Mouse (Mus musculus) kidney, adult 11 months (tissue): ENCODE results near the gene Fahd2a.
A peak's percentile ranks its signal among the peaks of the same experiment; 100 is the strongest.

ENCODE experiments used
- DNase-seq: peaks from one replicate; pipeline ENCODE4 v3.0.0; 2022

Gene Fahd2a

DNA sequence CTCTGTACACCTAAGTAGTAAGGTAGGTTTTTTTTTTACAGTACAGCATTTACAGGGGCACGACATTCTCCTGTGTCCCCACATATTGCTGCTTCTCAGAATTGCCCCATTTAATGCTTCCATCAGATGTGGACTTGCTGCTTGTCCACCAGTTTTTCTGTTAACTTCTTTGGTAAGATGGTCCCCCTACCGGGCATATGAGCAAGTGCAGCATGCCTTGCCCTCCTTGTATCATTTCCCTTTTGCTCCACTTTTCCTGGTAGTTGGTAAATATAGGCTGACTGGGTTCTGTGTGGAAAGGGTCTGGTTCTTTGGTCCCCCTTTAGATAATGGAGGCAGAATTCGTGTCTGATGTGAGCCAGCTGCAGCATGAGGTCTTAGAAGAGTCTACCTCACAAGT is 14.1 kb downstream of the Fahd2a start:
- DNase-seq: peak; percentile 74

DNA sequence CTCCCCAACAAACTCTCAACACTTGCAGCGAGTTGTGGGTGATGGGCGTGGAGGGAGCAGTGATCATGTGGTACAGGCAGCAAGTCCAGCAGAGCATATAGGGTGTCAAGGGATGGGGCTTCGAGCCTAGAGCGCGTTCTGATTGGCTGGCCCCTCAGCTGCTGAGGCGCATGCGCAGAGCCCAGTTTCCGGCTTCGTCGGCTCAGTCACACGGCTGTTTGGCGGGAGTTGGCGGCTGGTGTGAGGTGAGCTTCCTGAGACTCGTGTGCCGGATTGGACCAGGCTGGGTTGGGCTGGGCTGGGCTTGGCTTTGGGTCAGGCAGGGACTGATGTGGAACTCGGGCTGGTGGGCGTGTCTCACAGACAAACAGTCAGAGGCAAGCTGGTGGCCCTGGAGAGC is 19.4 kb downstream of the Fahd2a start, which contains the start of gene Gpat2:
Gene Gpat2, plus strand, starts transcription at position 223 of the 400 bp plus-strand sequence.
- no peak for DNase-seq

DNA sequence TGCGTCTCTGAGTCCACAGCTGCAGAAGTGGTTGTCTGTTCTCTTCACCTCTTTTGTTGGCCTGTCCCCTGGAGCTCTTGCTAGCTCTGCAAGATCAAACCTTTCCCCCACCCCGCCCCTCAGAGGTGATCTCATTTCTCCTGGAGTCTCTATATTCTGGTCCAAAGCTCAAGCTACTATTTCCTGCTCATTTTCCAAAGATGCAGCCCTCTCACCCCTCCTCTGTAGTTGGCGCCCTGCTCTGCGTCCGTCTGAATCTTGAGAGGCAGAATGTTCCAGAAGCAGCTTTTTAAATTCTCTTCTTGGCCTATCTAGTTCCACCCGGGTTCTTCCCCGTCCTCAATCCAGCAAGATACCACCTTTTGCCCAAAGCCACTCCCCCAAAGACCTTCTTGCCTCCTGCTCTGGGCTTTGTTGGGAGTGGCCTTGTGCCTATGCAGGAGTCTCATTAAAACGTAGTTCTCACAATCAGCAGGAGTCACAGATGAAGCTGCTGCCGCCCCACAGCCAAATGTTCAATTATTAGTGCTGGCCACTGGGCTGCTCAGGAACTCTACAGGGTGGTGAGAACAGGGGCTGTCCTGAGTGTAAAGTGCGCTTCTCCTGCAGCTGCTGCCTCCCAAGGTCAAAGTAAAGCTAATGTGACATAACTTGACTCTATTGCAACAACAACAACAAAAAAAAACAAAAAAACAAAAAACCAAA is 25.9 kb downstream of the Fahd2a start:
- peak; percentile 70 for DNase-seq

DNA sequence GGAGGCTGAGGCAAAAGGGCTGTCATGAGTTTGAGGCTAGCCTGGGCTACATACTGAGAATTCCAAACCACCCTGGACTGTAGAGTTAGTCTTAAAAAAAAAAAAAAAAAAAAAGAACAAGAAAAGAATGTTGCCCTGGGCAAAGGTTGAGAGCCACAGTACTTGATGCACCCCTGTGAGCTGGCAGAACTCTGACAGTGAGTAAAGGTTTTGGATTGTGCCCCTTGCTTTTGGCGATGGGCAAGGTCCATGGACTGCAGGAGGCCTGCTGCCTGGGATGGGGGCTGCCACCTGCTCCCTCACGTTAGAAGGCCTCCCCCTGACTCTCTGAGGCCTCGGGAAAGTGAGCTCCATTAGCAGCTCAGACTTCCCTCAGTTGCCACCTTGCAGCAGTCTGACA is 27.7 kb downstream of the Fahd2a start:
- peak; percentile 87 for DNase-seq

GRCm38 (mm10) chr2:127415806-127416205 is 28.6 kb downstream of the Fahd2a start:
- peak; percentile 94 for DNase-seq

DNA sequence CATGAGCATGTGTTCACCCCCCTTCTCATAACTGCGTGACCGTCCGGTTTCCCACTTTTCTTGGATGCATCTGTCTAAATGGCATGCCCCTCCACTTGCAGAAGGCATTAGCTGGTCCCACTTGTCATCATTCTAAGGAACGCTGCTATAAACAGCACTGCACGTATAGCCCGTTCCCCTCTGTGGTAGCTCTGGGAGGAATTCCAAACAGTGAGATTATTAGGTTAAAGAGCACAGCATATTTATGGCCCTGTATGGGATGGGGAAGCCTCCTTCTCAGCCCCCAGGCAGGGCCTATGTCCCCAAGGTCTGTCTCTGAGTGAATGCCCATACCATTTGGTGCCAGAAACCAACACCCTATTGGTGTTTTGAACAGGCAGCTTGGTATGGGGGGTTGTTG is 33.2 kb downstream of the Fahd2a start:
- DNase-seq: no peak

DNA sequence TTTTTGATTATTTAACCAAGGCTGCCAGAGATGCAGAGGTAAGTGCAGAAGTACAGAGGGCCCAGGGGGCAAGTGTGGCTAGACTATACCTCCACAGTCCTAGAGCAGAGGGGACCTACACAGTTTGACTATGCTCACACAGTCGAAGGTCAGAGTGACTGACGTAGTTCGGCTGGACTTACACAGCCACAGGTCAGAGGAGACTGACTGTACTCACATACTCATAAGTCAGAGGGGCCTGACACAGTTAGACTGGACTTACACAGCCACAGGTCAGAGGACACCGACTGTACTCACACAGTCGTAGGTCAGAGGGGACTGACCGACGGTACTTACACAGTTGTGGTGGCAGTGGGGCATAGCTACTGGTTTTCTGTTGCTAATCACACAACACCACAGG is 45.6 kb downstream of the Fahd2a start:
- no peak for DNase-seq

DNA sequence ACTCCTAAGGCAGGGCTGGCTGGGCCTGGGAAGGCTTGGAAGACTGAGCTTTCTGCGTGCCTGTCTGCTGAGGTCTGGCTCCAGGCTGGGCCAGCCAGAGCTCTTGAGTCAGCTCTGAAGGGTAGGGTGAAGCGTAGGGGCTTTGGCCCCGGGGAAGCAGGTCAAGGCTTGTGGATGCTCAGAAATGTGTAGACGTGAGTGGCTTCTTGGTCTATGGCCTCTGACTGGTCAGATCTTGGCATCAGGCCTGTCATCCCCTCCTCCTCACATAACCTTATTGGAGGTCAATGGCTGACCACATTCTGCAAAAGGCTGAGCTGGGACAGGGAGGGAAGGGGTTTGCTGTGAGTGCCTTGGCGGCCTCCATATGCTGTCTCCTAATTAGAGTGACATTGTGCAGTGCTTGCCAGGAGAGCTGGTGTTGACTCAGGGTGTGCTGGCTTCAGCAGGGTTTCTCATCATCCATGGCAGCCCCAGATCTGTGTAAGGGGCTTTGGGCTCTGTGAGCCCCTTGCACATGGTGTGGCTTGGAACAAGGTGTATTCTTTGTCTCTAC is 49.7 kb downstream of the Fahd2a start:
- no peak for DNase-seq

DNA sequence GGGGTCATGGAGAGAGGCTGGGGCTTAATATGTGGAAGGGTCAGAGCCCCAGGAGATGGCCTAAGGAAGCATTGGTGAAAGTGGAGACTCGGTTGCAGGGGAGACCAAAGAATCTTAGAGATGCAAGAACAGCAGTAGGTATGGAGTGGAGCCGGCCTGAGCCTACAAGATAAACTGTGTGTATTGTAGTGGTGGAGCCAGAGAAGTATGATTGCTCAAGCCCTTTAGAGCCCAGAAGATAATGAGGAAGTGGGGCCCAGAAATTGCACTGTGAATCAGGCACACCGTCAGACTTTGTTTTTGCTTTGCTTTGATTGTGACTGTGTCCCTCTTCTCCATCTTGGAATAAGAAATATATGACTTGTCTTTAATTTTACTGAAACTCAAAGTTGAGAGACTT is 53.0 kb downstream of the Fahd2a start:
- no peak for DNase-seq

GRCm38 (mm10) chr2:127390846-127391245 is 53.5 kb downstream of the Fahd2a start:
- DNase-seq: no peak

GRCm38 (mm10) chr2:127390352-127390751 is 54.0 kb downstream of the Fahd2a start:
- DNase-seq: peak; percentile 48

GRCm38 (mm10) chr2:127387521-127387920 is 56.8 kb downstream of the Fahd2a start:
- no peak for DNase-seq
